Mouse (Mus musculus): Measurements from ENCODE around the gene Ebf1. TPM values are rescaled to one million over a fixed set of nuclear protein-coding genes. Genes with fewer than 3 reads are reported as not detected.

Gene Ebf1
- total and polyA plus RNA-seq, 3 experiments, result 0.04 TPM; not detected in 2

GRCm38 (mm10) chr11:45008078-45008477, 391.0 kb downstream of the Ebf1 start:
- Histone ChIP-seq H3K9ac (ENCODE audit: control insufficient read depth, low read depth, low read length, poor library complexity, severe bottlenecking) (no peak overlapping the region), H3K4me1 (ENCODE audit: control insufficient read depth in 1 of 2, insufficient read depth in 2 of 2, low read length in 2 of 2) (no peaks in the 10 kb centered on the region), H3K27ac (ENCODE audit: control insufficient read depth, low read depth, low read length) (no peak overlapping the region), H3K36me3 (ENCODE audit: control insufficient read depth in 1 of 2, insufficient read depth in 2 of 2, low read length in 2 of 2) (no peaks in the 10 kb centered on the region), H3K79me2 (ENCODE audit: control insufficient read depth, insufficient read depth, low read length, poor library complexity) (no peaks in the 10 kb centered on the region), H3K4me3 (ENCODE audit: control insufficient read depth in 1 of 2, insufficient read depth in 1 of 2, low read depth in 2 of 2, low read length in 2 of 2) (no peak overlapping the region), H3K9me3 (replicated peaks; ENCODE audit: insufficient read depth, low read length) (no peaks in the 10 kb centered on the region), H3K27me3 (ENCODE audit: control insufficient read depth in 1 of 2, insufficient read depth in 2 of 2, low read length in 2 of 2) (no peaks in the 10 kb centered on the region)
- peak; percentile 53 for DNase-seq (ENCODE audit: low read depth, low spot score)
- TF ChIP-seq USF1 (IDR thresholded peaks at IDR 0.05; ENCODE audit: low read depth, low read length) (0 out of 2 replicates have a peak, but pooled peaks have one; percentile 18), RAD21 (IDR thresholded peaks at IDR 0.05; ENCODE audit: low read depth, low read length) (peak; percentile 69), ETS1 (IDR thresholded peaks at IDR 0.05; ENCODE audit: low read depth, low read length) (no peak), CHD1 (IDR thresholded peaks at IDR 0.05; ENCODE audit: low read depth, low read length) (no peak), MAX (IDR thresholded peaks at IDR 0.05; ENCODE audit: low read length) (peak; percentile 63), MYC (IDR thresholded peaks at IDR 0.05; ENCODE audit: low read depth, low read length) (0 out of 2 replicates have a peak, but pooled peaks have one; percentile 52), CTCF (IDR thresholded peaks at IDR 0.05 in 2 of 3, conservative IDR thresholded peaks at IDR 0.05 in 1 of 3; ENCODE audit: control insufficient read depth in 1 of 3, insufficient read depth in 1 of 3, low read depth in 2 of 3, low read length in 3 of 3, poor library complexity in 1 of 3, severe bottlenecking in 1 of 3) (peak; percentile 71 to 86 (median 73)), SMC3 (IDR thresholded peaks at IDR 0.05; ENCODE audit: low read depth, low read length) (peak; percentile 68), POLR2AphosphoS5 (IDR thresholded peaks at IDR 0.05; ENCODE audit: borderline replicate concordance, low read depth, low read length) (no peak), MXI1 (IDR thresholded peaks at IDR 0.05; ENCODE audit: low read depth, low read length) (no peak), ZC3H11A (IDR thresholded peaks at IDR 0.05; ENCODE audit: low read depth, low read length) (peak; percentile 36; the same call in 1 of the 2 replicates), SIN3A (IDR thresholded peaks at IDR 0.05; ENCODE audit: low read length) (no peak)

- no peak for DNase-seq (ENCODE audit: low read depth, low spot score)
- no peaks in the 10 kb centered on the region for H3K4me1 ChIP-seq (ENCODE audit: control insufficient read depth in 1 of 2, insufficient read depth in 2 of 2, low read length in 2 of 2)
- no peaks in the 10 kb centered on the region for H3K9me3 ChIP-seq (replicated peaks; ENCODE audit: insufficient read depth, low read length)
- no peaks in the 10 kb centered on the region for H3K36me3 ChIP-seq (ENCODE audit: control insufficient read depth in 1 of 2, insufficient read depth in 2 of 2, low read length in 2 of 2)
- H3K4me3 ChIP-seq (ENCODE audit: control insufficient read depth in 1 of 2, insufficient read depth in 1 of 2, low read depth in 2 of 2, low read length in 2 of 2), result no peak overlapping the region
- no peak overlapping the region for H3K27ac ChIP-seq (ENCODE audit: control insufficient read depth, low read depth, low read length)
- H3K79me2 ChIP-seq (ENCODE audit: control insufficient read depth, insufficient read depth, low read length, poor library complexity), result no peaks in the 10 kb centered on the region
- no peak for TF ChIP-seq TAL1 (IDR thresholded peaks at IDR 0.05; ENCODE audit: low read length)
- no peak for TF ChIP-seq SIN3A (IDR thresholded peaks at IDR 0.05; ENCODE audit: low read length)
- no peak for TF ChIP-seq EP300 (IDR thresholded peaks at IDR 0.05; ENCODE audit: low read depth in 1 of 2, low read length in 2 of 2)
- H3K9ac ChIP-seq (ENCODE audit: control insufficient read depth, low read depth, low read length, poor library complexity, severe bottlenecking), result no peak overlapping the region
- H3K27me3 ChIP-seq (ENCODE audit: control insufficient read depth in 1 of 2, insufficient read depth in 2 of 2, low read length in 2 of 2), result no peaks in the 10 kb centered on the region
Observed at GRCm38 (mm10) chr11:45008760-45009159, 391.6 kb downstream of the Ebf1 start.

- H3K4me1 ChIP-seq (ENCODE audit: control insufficient read depth in 1 of 2, insufficient read depth in 2 of 2, low read length in 2 of 2), result no peaks in the 10 kb centered on the region
- no peak overlapping the region for H3K27ac ChIP-seq (ENCODE audit: control insufficient read depth, low read depth, low read length)
- no peaks in the 10 kb centered on the region for H3K9me3 ChIP-seq (replicated peaks; ENCODE audit: insufficient read depth, low read length)
- no peaks in the 10 kb centered on the region for H3K79me2 ChIP-seq (ENCODE audit: control insufficient read depth, insufficient read depth, low read length, poor library complexity)
- TF ChIP-seq ZMIZ1 (IDR thresholded peaks at IDR 0.05; ENCODE audit: low read depth, low read length) (no peak), ETS1 (IDR thresholded peaks at IDR 0.05; ENCODE audit: low read depth, low read length) (no peak), GABPA (IDR thresholded peaks at IDR 0.05; ENCODE audit: low read depth, low read length) (no peak), MAX (IDR thresholded peaks at IDR 0.05; ENCODE audit: low read length) (no peak), CHD2 (IDR thresholded peaks at IDR 0.05; ENCODE audit: low read length) (no peak), MAZ (IDR thresholded peaks at IDR 0.05; ENCODE audit: low read depth, low read length) (no peak), ZKSCAN1 (IDR thresholded peaks at IDR 0.05; ENCODE audit: low read depth, low read length) (no peak), POLR2AphosphoS2 (IDR thresholded peaks at IDR 0.05; ENCODE audit: low read length) (no peak), EP300 (IDR thresholded peaks at IDR 0.05; ENCODE audit: low read depth in 1 of 2, low read length in 2 of 2) (no peak)
- H3K4me3 ChIP-seq (ENCODE audit: control insufficient read depth in 1 of 2, insufficient read depth in 1 of 2, low read depth in 2 of 2, low read length in 2 of 2), result no peak overlapping the region
- no peaks in the 10 kb centered on the region for H3K27me3 ChIP-seq (ENCODE audit: control insufficient read depth in 1 of 2, insufficient read depth in 2 of 2, low read length in 2 of 2)
- no peak overlapping the region for H3K9ac ChIP-seq (ENCODE audit: control insufficient read depth, low read depth, low read length, poor library complexity, severe bottlenecking)
- H3K36me3 ChIP-seq (ENCODE audit: control insufficient read depth in 1 of 2, insufficient read depth in 2 of 2, low read length in 2 of 2), result no peaks in the 10 kb centered on the region
- no peak for DNase-seq (ENCODE audit: low read depth, low spot score)
Observed at GRCm38 (mm10) chr11:45012081-45012480, 395.0 kb downstream of the Ebf1 start.

All from MEL (cell line).